Mouse (Mus musculus) neural tube, embryonic 13.5 days (tissue): ENCODE data around the gene Sbf2. TPM values are rescaled to one million over a fixed set of nuclear protein-coding genes. Genes with fewer than 3 reads are reported as not detected.
A peak's percentile ranks its signal among the peaks of the same experiment; 100 is the strongest.

Experiments used
- ATAC-seq: fragments of 200-750 bp; cut with Nextera tagmentation; 2 replicates; pipeline ENCODE4 v1.8.0; 2017; ENCODE audit warnings: low read depth, mild to moderate bottlenecking, moderate TSS enrichment, moderate library complexity
- H3K27ac ChIP-seq: fragments of 300-500 bp; sonication (generic); replicated peaks from 2 replicates; pipeline ENCODE4 v1.5.1; 2015; ENCODE audit warnings: moderate library complexity, mild to moderate bottlenecking, inconsistent platforms
- H3K27me3 ChIP-seq: fragments of 300-500 bp; sonication (generic); 2 replicates; pipeline ENCODE4 v1.6.1; 2015; ENCODE audit warnings: mild to moderate bottlenecking, inconsistent platforms
- H3K36me3 ChIP-seq: fragments of 300-500 bp; sonication (generic); 2 replicates; pipeline ENCODE4 v1.6.1; 2015; ENCODE audit warnings: mild to moderate bottlenecking, inconsistent platforms
- H3K4me1 ChIP-seq: fragments of 300-500 bp; sonication (generic); replicated peaks from 2 replicates; pipeline ENCODE4 v1.6.1; 2015; ENCODE audit warnings: inconsistent platforms
- H3K4me2 ChIP-seq: fragments of 300-500 bp; sonication (generic); 2 replicates; pipeline ENCODE4 v1.6.1; 2015; ENCODE audit warnings: inconsistent platforms, mild to moderate bottlenecking, moderate library complexity
- H3K4me3 ChIP-seq: fragments of 300-500 bp; sonication (generic); 2 replicates; pipeline ENCODE4 v1.5.1; 2015; ENCODE audit warnings: mild to moderate bottlenecking, inconsistent platforms
- H3K9ac ChIP-seq: fragments of 300-500 bp; sonication (generic); 2 replicates; pipeline ENCODE4 v1.6.1; 2015; ENCODE audit warnings: moderate library complexity, mild to moderate bottlenecking, inconsistent platforms
- H3K9me3 ChIP-seq: fragments of 300-500 bp; sonication (generic); 2 replicates; pipeline ENCODE4 v1.6.1; 2016; ENCODE audit warnings: inconsistent platforms
- WGBS: fragments of 180-500 bp; shearing (Covaris S2); methylation state at CpG from one replicate; pipeline ENCODE4 v1.1.7; 2015; 5-methylcytosine and 5-hydroxymethylcytosine counted together
- polyA plus RNA-seq: library from polyadenylated mRNA; unstranded; fragments of >200 nt; fragmentation: Nextera tagmentation; extraction: Ambion mirVana; gene quantifications from 2 replicates; pipeline ENCODE4 v1.2.1, GENCODE M21; 2015

Gene Sbf2
- polyA plus RNA-seq, 1 experiment from 2014 or later: 47.4 TPM

DNA sequence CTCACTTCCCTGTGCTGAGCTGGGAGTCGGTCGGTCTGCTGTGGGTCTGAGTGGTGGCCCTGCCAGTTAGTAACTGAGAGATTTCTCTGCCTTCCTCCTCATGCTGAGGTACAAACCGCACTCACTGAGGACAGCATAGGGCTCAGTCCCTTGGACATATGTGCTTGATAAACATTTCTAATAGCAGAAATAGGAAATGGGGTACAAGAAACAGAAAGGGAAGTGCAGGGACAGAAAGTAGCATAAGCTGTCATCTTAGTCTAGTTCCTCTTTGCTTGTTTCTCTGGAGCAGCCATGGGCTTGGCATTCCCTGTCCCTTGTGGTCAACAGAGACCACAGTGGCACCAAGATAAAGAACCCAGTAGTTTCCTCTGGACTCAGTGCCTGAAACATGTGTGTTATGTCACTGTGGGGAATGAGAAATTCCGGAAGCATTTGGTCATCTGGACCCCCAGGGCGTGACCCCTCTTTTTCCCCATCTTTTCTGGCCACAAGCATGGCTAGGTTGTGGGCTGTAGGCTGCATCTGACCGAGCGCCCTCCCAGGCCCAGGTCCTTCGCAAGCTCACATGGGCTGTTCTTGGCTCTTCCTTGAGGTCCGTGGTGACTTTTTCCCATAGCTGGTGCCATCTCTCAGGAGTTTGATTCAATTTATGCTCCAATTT is 301.2 kb downstream of the Sbf2 start:
- Histone ChIP-seq H3K27me3 (no peaks in the 10 kb centered on the region), H3K4me2 (no peak overlapping the region), H3K9ac (no peak overlapping the region), H3K36me3 (peaks cover 97% of the 10 kb centered on the region), H3K27ac (no peak overlapping the region), H3K4me1 (no peaks in the 10 kb centered on the region), H3K4me3 (no peak overlapping the region), H3K9me3 (no peaks in the 10 kb centered on the region)
- ATAC-seq: no peak
- WGBS: 95% methylated on average over 9 of the region's 9 CpGs

DNA sequence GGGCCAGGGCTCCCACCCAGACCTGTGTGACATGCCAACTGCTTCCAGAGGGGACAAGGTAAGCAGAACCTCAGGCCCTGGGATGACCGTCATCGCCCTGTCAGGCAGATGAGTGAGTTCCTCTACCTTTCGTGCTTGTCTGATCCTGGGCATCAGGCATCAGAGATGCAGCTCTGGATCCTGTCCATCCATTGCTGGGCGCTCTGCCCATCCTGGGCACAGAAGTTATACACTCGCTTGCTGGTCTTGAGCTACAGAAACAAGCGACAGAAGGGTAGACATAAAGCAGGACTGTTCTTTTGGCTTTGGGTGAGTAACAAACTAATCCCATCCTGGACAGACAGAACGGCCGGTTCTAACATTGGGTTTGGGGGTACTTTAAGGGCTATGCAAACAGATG is 305.5 kb downstream of the Sbf2 start:
- Histone ChIP-seq H3K36me3 (peaks cover 89% of the 10 kb centered on the region), H3K27me3 (no peaks in the 10 kb centered on the region), H3K9ac (no peak overlapping the region), H3K4me1 (no peaks in the 10 kb centered on the region), H3K4me2 (no peak overlapping the region), H3K4me3 (no peak overlapping the region), H3K27ac (no peak overlapping the region), H3K9me3 (no peaks in the 10 kb centered on the region)
- WGBS: 91% methylated on average over 8 of the region's 8 CpGs
- no peak for ATAC-seq

DNA sequence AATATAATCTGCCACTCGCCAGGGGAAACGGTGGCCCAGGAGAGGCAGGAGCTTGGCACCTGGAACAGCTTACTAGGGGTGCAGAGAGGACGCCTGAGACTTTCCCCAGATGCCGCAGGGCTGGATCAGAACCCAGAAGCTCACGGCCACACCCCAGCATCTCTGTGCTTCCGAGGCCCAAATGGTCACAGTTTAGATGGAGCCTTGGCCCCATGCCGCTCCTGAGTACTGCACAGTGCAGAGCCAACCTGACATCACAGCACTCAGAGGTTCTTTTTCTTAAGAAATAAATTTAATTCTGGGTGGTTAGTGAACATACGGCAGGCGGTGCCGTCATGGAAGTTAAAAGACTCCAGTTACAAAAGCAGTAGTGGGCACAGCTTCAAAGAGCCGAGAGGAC is 307.0 kb downstream of the Sbf2 start:
- Histone ChIP-seq H3K27me3 (no peaks in the 10 kb centered on the region), H3K4me1 (no peaks in the 10 kb centered on the region), H3K9me3 (no peaks in the 10 kb centered on the region), H3K4me3 (no peak overlapping the region), H3K4me2 (no peak overlapping the region), H3K27ac (no peak overlapping the region), H3K36me3 (peaks cover 74% of the 10 kb centered on the region), H3K9ac (no peak overlapping the region)
- 88% methylated on average over 11 of the region's 11 CpGs for WGBS
- ATAC-seq: no peak

DNA sequence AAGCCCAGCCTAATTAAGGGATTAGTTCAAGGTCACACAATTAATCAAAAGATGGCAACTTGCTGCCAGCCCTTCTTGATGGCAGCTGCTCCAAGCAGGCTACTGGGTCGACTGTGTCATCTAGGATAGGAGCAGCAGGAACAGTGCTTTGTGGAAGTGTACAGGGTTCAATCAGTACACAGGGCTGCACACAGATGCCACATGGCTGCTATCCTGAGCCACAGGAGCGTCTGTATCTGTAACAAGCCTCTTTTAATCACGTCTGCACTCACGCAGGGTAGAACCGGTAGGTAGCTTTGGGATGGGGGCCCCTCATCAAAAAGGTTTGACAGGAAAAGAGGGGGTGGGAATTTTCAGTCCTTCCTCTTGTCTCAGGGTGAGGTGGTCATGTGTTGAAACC is 308.4 kb downstream of the Sbf2 start:
- H3K36me3 ChIP-seq: peaks cover 59% of the 10 kb centered on the region
- H3K4me3 ChIP-seq: no peak overlapping the region
- H3K9ac ChIP-seq: no peak overlapping the region
- 69% methylated on average over 5 of the region's 5 CpGs for WGBS
- no peaks in the 10 kb centered on the region for H3K27me3 ChIP-seq
- H3K27ac ChIP-seq: no peak overlapping the region
- ATAC-seq: no peak
- H3K4me2 ChIP-seq: no peak overlapping the region
- no peaks in the 10 kb centered on the region for H3K9me3 ChIP-seq
- no peaks in the 10 kb centered on the region for H3K4me1 ChIP-seq

DNA sequence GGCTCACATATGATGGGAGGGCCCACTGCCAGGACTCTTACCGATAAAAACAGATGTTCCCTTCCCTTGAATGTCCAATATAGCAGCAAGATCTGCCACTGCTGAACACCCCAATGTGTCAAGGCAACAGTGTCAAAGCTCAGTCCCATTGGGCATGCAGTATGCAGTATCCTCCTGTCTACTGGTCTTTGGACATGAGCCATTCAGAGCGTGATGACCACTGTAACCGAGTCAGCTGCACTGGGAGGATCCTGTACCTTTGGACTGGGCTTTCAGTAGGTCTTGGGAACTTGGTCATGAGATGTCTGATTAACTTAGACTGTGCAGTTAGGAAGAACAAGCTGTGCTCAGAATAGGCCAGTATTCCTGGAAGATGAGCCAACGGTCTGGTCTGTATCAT is 309.2 kb downstream of the Sbf2 start:
- Histone ChIP-seq H3K27ac (no peak overlapping the region), H3K36me3 (peaks cover 51% of the 10 kb centered on the region), H3K4me2 (no peak overlapping the region), H3K9me3 (no peaks in the 10 kb centered on the region), H3K4me1 (no peaks in the 10 kb centered on the region), H3K27me3 (no peaks in the 10 kb centered on the region), H3K9ac (no peak overlapping the region), H3K4me3 (no peak overlapping the region)
- no peak for ATAC-seq
- 91% methylated on average over 4 of the region's 4 CpGs for WGBS

DNA sequence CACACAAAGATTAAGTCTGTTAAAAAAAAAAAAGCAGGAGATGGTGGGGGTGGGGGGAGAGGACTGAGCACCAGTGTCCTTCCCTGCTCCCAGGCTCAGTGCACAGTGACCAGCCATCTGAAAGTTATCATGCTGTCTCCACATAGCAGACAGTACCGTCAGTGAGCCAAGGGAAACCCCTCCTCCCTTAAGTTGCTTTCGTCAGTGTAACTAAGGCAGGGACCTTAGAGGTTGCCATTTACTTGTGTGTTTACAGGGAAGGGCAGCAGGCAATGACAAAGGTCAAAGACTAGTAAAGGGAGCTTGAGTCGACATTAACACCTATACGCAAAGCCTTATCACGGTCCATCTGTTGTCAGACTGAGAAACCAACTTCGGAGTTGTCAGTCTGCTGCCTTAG is 311.8 kb downstream of the Sbf2 start:
- H3K4me2 ChIP-seq: no peak overlapping the region
- no peaks in the 10 kb centered on the region for H3K27me3 ChIP-seq
- no peaks in the 10 kb centered on the region for H3K9me3 ChIP-seq
- no peak overlapping the region for H3K4me3 ChIP-seq
- 86% methylated on average over 6 of the region's 6 CpGs for WGBS
- peaks cover 29% of the 10 kb centered on the region for H3K36me3 ChIP-seq
- no peaks in the 10 kb centered on the region for H3K4me1 ChIP-seq
- H3K9ac ChIP-seq: no peak overlapping the region
- no peak overlapping the region for H3K27ac ChIP-seq
- ATAC-seq: no peak

DNA sequence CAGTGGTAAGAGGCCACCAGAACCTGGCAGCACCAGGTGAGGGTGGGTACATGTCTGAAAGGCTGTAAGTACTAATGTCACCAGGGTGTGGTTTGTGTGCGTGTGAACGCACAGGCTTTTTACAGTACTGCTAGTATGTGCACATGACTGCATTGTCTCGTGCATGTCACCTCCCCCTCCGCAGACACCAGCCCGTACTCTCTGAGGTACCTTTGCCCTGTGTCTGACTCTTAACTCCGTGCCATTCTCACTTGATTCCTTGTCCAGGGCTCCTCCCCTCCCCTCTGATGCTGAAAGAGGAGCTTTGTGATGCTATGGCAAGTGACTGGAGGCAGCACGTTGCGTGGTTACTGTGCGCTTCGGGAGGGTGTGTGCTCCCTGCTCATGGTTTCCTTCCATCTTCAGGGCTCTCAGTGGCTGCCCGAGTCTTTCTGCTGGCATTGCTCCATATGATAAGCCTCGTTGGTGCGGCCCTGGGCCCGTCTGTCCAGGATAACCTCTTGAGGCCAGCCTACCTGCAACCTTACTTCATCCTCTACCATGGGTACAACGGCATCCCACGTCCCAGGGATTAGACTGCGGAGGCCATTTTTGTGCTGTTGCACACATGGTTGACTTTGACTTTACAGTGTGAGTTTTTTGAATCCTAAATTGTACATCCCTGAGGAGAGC is 315.8 kb downstream of the Sbf2 start:
- Histone ChIP-seq H3K9ac (no peak overlapping the region), H3K9me3 (no peaks in the 10 kb centered on the region), H3K4me1 (peaks cover 7% of the 10 kb centered on the region; the same call in 1 of the 2 replicates), H3K4me3 (no peak overlapping the region), H3K36me3 (no peaks in the 10 kb centered on the region), H3K27ac (no peak overlapping the region), H3K27me3 (no peaks in the 10 kb centered on the region), H3K4me2 (no peak overlapping the region)
- 87% methylated on average over 17 of the region's 17 CpGs for WGBS
- no peak for ATAC-seq

DNA sequence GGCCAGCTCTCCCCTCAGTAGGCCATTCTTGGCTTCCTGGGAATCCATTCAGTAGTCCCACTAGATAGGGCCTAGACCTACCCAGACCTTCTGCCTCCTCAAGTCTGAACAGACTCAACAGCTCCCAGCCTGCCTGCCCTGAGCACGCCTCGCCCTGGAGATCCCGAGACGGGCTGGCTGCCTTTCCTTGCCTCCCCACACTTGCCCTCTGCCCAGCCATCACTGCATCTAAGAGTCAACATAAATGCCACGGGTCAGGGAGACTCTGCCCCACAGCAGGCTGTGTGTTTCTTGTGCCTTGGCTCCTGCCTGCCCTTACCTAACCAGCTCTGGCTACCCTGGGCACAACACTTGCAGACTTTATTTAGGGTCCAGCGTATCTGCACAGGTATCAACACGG is 316.6 kb downstream of the Sbf2 start:
- no peaks in the 10 kb centered on the region for H3K36me3 ChIP-seq
- peak overlapping the region; percentile 71; the same call in 1 of the 2 replicates for H3K27ac ChIP-seq
- H3K4me3 ChIP-seq: no peak overlapping the region
- H3K9me3 ChIP-seq: no peaks in the 10 kb centered on the region
- WGBS: 82% methylated on average over 7 of the region's 7 CpGs
- no peak overlapping the region for H3K9ac ChIP-seq
- no peak overlapping the region for H3K4me2 ChIP-seq
- ATAC-seq: no peak; the same call in 1 of the 2 replicates
- H3K4me1 ChIP-seq: peaks cover 7% of the 10 kb centered on the region; the same call in 1 of the 2 replicates
- H3K27me3 ChIP-seq: no peaks in the 10 kb centered on the region

DNA sequence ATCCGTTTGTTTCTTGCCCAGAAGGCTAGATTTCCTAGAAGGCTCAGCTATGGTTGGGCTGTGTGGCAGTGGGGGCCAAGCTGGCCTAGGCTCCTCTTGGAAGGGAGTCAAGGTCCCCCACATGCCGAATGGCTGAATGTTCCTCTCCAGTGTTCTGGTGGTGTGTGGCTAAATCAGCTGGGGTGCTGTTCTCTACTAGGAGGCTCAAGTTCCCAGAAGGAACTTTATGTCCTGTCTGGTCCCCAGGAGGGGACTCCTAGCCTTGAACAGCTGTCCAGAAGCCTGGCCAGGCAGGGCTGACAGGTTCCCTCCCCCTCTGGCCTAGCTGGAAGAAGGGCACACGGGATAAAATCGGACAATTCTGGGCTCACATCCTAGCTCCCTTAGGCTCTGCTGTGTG is 317.1 kb downstream of the Sbf2 start:
- Histone ChIP-seq H3K27me3 (no peaks in the 10 kb centered on the region), H3K27ac (peak overlapping the region; percentile 71), H3K36me3 (no peaks in the 10 kb centered on the region), H3K9ac (no peak overlapping the region), H3K4me3 (no peak overlapping the region), H3K9me3 (no peaks in the 10 kb centered on the region), H3K4me2 (no peak overlapping the region), H3K4me1 (peaks cover 7% of the 10 kb centered on the region; the same call in 1 of the 2 replicates)
- WGBS: 46% methylated on average over 4 of the region's 4 CpGs
- ATAC-seq: no peak

DNA sequence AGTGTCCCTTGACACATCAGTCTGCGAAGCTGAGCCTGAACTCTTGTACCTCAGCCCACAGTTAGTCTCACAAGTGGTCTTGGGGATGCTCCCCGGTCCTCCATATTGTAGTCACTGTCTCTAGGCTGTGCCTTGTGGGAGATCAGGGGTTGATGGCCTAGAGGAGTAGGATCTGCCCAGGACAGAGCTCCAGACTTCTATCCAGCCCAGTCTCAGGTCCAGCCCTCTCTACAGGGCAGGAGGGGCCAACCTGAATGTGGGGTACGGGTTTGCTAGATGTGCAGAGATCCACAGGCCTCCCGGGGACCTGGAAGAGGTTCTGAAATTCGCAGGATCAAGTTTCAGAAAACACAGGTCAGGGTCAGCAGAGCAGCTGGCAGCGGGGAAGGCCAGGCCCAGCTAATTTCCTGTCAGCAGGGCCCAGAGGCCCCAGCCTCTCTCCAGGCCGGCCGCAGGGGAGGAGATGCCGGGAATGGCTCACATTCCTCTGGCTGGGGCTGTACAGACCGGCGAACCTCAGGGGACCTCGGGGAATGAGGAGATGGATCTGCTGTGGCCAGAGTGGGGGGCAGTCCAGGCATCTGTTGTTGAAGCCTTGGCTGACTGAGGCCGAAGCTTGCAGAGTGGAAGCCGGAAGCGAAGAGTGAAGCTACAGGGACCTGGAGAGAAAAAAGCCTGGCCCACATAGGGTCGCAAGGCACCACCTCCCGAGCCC is 317.7 kb downstream of the Sbf2 start:
- Histone ChIP-seq H3K27ac (peak overlapping the region; percentile 71; the same call in 1 of the 2 replicates), H3K9ac (no peak overlapping the region), H3K4me1 (peaks cover 7% of the 10 kb centered on the region; the same call in 1 of the 2 replicates), H3K36me3 (no peaks in the 10 kb centered on the region), H3K4me2 (no peak overlapping the region), H3K27me3 (no peaks in the 10 kb centered on the region), H3K9me3 (peaks cover 3% of the 10 kb centered on the region; the same call in 1 of the 2 replicates), H3K4me3 (no peak overlapping the region)
- ATAC-seq: peak; percentile 53; the same call in 1 of the 2 replicates
- 31% methylated on average over 17 of the region's 17 CpGs for WGBS

DNA sequence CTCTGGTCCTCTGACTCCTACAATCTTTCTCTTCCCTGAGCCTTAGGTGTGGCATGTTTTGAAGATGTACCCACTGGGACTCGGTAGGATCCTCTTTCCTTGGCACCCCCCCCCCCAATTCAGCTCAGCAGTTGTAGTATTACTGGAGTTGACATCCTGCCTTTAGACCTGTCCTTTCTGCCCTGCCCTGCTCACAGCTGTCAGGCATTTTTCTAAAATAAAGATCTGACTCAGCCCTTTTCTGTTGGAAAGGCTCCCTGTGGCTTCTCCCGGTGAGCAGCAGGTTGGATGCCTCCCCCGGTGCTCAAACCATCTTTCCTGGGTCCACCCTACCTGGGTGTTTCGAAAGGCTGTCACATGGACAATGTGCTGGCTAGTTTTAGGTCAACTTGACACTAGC is 325.1 kb downstream of the Sbf2 start:
- WGBS: 73% methylated on average over 4 of the region's 4 CpGs
- H3K4me2 ChIP-seq: no peak overlapping the region
- 0 out of 2 replicates have a peak, but pooled peaks cover 12% of the 10 kb centered on the region for H3K4me1 ChIP-seq
- no peaks in the 10 kb centered on the region for H3K27me3 ChIP-seq
- no peak for ATAC-seq
- peaks cover 4% of the 10 kb centered on the region; the same call in 1 of the 2 replicates for H3K9me3 ChIP-seq
- no peak overlapping the region for H3K9ac ChIP-seq
- no peak overlapping the region for H3K4me3 ChIP-seq
- H3K36me3 ChIP-seq: no peaks in the 10 kb centered on the region
- no peak overlapping the region for H3K27ac ChIP-seq

DNA sequence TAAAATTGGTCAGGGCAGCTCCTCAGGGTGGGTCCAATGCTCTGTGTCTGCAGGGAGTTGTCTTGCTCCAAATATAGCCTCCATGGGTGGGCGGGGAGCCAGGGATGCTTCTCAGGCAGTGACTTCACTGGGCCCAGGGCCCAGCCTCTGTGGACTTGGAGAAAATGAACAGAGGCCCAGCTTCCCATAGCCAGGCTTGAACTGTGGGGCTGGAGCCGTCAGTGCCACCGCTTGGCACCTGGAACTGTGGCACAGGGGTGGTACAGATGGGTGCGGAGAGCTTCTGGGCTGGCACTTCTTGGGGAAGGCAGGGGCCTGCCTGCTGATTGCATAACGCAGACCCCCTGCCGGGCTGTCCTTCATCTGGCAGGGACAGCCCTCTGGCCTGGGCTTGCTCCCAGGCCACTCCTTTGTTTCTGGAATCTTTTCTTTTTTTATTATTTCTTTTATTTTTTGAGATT is 326.0 kb downstream of the Sbf2 start:
- Histone ChIP-seq H3K4me2 (no peak overlapping the region), H3K9me3 (peaks cover 4% of the 10 kb centered on the region; the same call in 1 of the 2 replicates), H3K4me3 (no peak overlapping the region), H3K27ac (no peak overlapping the region), H3K36me3 (no peaks in the 10 kb centered on the region), H3K4me1 (0 out of 2 replicates have a peak, but pooled peaks cover 12% of the 10 kb centered on the region), H3K9ac (no peak overlapping the region), H3K27me3 (no peaks in the 10 kb centered on the region)
- 76% methylated on average over 6 of the region's 6 CpGs for WGBS
- ATAC-seq: no peak
